Mouse (Mus musculus): ENCODE results near the gene Syndig1l. TPM values are rescaled to one million over a fixed set of nuclear protein-coding genes. Genes with fewer than 3 reads are reported as not detected.

Syndig1l gene
- polyA plus RNA-seq, 1 experiment from 2014 or later, result 10.9 TPM

GRCm38 (mm10) chr12:84640654-84641053 is 58.0 kb downstream of the Syndig1l start, which contains the start of gene Vrtn:
Gene Vrtn, plus strand, starts transcription at chr12:84641019.
- peaks cover 2% of the 10 kb centered on the region; the same call in 1 of the 2 replicates for H3K4me1 ChIP-seq (ENCODE audit: control insufficient read depth, insufficient read depth, low read length)
- WGBS, result 5% methylated on average over 9 of the region's 9 CpGs

GRCm38 (mm10) chr12:84640253-84640652 is 58.4 kb downstream of the Syndig1l start:
- 1% methylated on average over 6 of the region's 6 CpGs for WGBS
- Histone ChIP-seq H3K36me3 (ENCODE audit: control insufficient read depth, insufficient read depth, low read length) (no peaks in the 10 kb centered on the region), H3K27ac (ENCODE audit: low read length) (no peak overlapping the region), H3K4me1 (ENCODE audit: control insufficient read depth, insufficient read depth, low read length) (peaks cover 2% of the 10 kb centered on the region; the same call in 1 of the 2 replicates), H3K4me2 (ENCODE audit: low read length) (no peak overlapping the region), H3K9me3 (replicated peaks; ENCODE audit: control insufficient read depth, low read length, poor library complexity, severe bottlenecking) (no peaks in the 10 kb centered on the region), H3K4me3 (ENCODE audit: low read depth, low read length) (no peak overlapping the region), H3K9ac (ENCODE audit: low read depth, low read length) (no peak overlapping the region), H3K27me3 (ENCODE audit: control insufficient read depth, insufficient read depth, low read depth, low read length) (peaks cover 35% of the 10 kb centered on the region)
- ATAC-seq, result no peak

More at GRCm38 (mm10) chr12:84640654-84641053, 58.0 kb downstream of the Syndig1l start, which contains the start of gene Vrtn:
- no peak within 1 kb of the TSS for H3K27ac ChIP-seq (ENCODE audit: low read length)
- no peaks in the 10 kb centered on the region for H3K36me3 ChIP-seq (ENCODE audit: control insufficient read depth, insufficient read depth, low read length)
- H3K9me3 ChIP-seq (replicated peaks; ENCODE audit: control insufficient read depth, low read length, poor library complexity, severe bottlenecking), result no peaks in the 10 kb centered on the region
- H3K27me3 ChIP-seq (ENCODE audit: control insufficient read depth, insufficient read depth, low read depth, low read length), result peaks cover 35% of the 10 kb centered on the region
- no peak within 1 kb of the TSS for H3K9ac ChIP-seq (ENCODE audit: low read depth, low read length)
- no peak for ATAC-seq
- H3K4me3 ChIP-seq (ENCODE audit: low read depth, low read length), result no peak within 1 kb of the TSS
- H3K4me2 ChIP-seq (ENCODE audit: low read length), result no peak within 1 kb of the TSS

- Histone ChIP-seq H3K4me3 (ENCODE audit: low read depth, low read length) (no peak overlapping the region), H3K27me3 (ENCODE audit: control insufficient read depth, insufficient read depth, low read depth, low read length) (no peaks in the 10 kb centered on the region), H3K9ac (ENCODE audit: low read depth, low read length) (no peak overlapping the region), H3K27ac (ENCODE audit: low read length) (no peak overlapping the region), H3K9me3 (replicated peaks; ENCODE audit: control insufficient read depth, low read length, poor library complexity, severe bottlenecking) (no peaks in the 10 kb centered on the region), H3K4me2 (ENCODE audit: low read length) (no peak overlapping the region), H3K36me3 (ENCODE audit: control insufficient read depth, insufficient read depth, low read length) (no peaks in the 10 kb centered on the region), H3K4me1 (ENCODE audit: control insufficient read depth, insufficient read depth, low read length) (no peaks in the 10 kb centered on the region)
- 64% methylated on average over 3 of the region's 3 CpGs for WGBS
- ATAC-seq, result no peak
Observed at GRCm38 (mm10) chr12:84631867-84632266, 66.8 kb downstream of the Syndig1l start.

Other genes starting within 250 kb of the Syndig1l start
- gene Aldh6a1, start 247.8 kb downstream of the Syndig1l start, polyA plus RNA-seq (2015; fragmentation: Nextera tagmentation; extraction: Ambion mirVana), result 33.6 and 34.2 TPM in 2 replicates
- 36.1 and 37.7 TPM in 2 replicates for gene Lin52, start 247.4 kb downstream of the Syndig1l start, polyA plus RNA-seq (2015; fragmentation: Nextera tagmentation; extraction: Ambion mirVana)
- 1.5 and 1.9 TPM in 2 replicates for gene Vsx2, start 129.1 kb downstream of the Syndig1l start, polyA plus RNA-seq (2015; fragmentation: Nextera tagmentation; extraction: Ambion mirVana)
- gene Abcd4, start 81.4 kb downstream of the Syndig1l start, polyA plus RNA-seq (2015; fragmentation: Nextera tagmentation; extraction: Ambion mirVana), result 13.9 and 14.5 TPM in 2 replicates
- 0.08 and 0.09 TPM in 2 replicates for gene Vrtn, start 57.8 kb downstream of the Syndig1l start, polyA plus RNA-seq (2015; fragmentation: Nextera tagmentation; extraction: Ambion mirVana)
- 53.0 and 54.8 TPM in 2 replicates for gene Npc2, start 74.3 kb upstream of the Syndig1l start, polyA plus RNA-seq (2015; fragmentation: Nextera tagmentation; extraction: Ambion mirVana)
- 131 and 137 TPM in 2 replicates for gene Isca2, start 74.4 kb upstream of the Syndig1l start, polyA plus RNA-seq (2015; fragmentation: Nextera tagmentation; extraction: Ambion mirVana)
- gene Ltbp2, start 177.7 kb upstream of the Syndig1l start, polyA plus RNA-seq (2015; fragmentation: Nextera tagmentation; extraction: Ambion mirVana), result 0.11 TPM in 1 of 2 replicates, not detected in the other